Mouse (Mus musculus) liver, embryonic 14.5 days (tissue): ENCODE measurements at regions not wholly inside any gene's neighbourhood (a gene's known extent, or its start where the extent isn't known, plus 50 kb on each side); places are given as distances from the start of the nearest gene placed in this dataset.

Experiments used
- CTCF ChIP-seq: IDR thresholded peaks from 2 replicates; pipeline ENCODE4 v1.5.1; 2016; ENCODE audit warnings: antibody characterized with exemption, low read depth, control low read depth
- EP300 ChIP-seq: IDR thresholded peaks from 2 replicates; pipeline ENCODE4 v1.6.1; 2016; ENCODE audit warnings: antibody characterized with exemption, low read depth

- no peak for TF ChIP-seq CTCF
- TF ChIP-seq EP300, result no peak
These were observed 994.4 kb downstream of the Basp1 start for GRCm38 (mm10) chr15:24419186-24419585.
